Mouse (Mus musculus) neural tube, embryonic 15.5 days (tissue): ENCODE measurements around the gene Xylt1. TPM values are rescaled to one million over a fixed set of nuclear protein-coding genes. Genes with fewer than 3 reads are reported as not detected.

ENCODE experiments used
- ATAC-seq: fragments of 200-750 bp; cut with Nextera tagmentation; 2 replicates; pipeline ENCODE4 v1.8.0; 2017; ENCODE audit warnings: mild to moderate bottlenecking, moderate TSS enrichment, moderate library complexity; ENCODE audit not compliant: low FRiP score
- H3K27ac ChIP-seq: fragments of 300-500 bp; sonication (generic); replicated peaks from 2 replicates; pipeline ENCODE4 v1.5.1; 2015; ENCODE audit warnings: mild to moderate bottlenecking, inconsistent platforms
- H3K27me3 ChIP-seq: fragments of 300-500 bp; sonication (generic); replicated peaks from 2 replicates; pipeline ENCODE4 v1.6.1; 2015; ENCODE audit warnings: inconsistent platforms
- H3K36me3 ChIP-seq: fragments of 300-500 bp; sonication (generic); 2 replicates; pipeline ENCODE4 v1.6.1; 2015; ENCODE audit warnings: inconsistent platforms
- H3K4me1 ChIP-seq: fragments of 300-500 bp; sonication (generic); 2 replicates; pipeline ENCODE4 v1.6.1; 2015; ENCODE audit warnings: inconsistent platforms
- H3K4me2 ChIP-seq: fragments of 300-500 bp; sonication (generic); 2 replicates; pipeline ENCODE4 v1.6.1; 2015; ENCODE audit warnings: inconsistent platforms, mild to moderate bottlenecking, moderate library complexity
- H3K4me3 ChIP-seq: fragments of 300-500 bp; sonication (generic); replicated peaks from 2 replicates; pipeline ENCODE4 v1.5.1; 2015; ENCODE audit warnings: mild to moderate bottlenecking, inconsistent platforms
- H3K9ac ChIP-seq: fragments of 300-500 bp; sonication (generic); replicated peaks from 2 replicates; pipeline ENCODE4 v1.6.1; 2015; ENCODE audit warnings: mild to moderate bottlenecking, inconsistent platforms
- H3K9me3 ChIP-seq: fragments of 300-500 bp; sonication (generic); replicated peaks from 2 replicates; pipeline ENCODE4 v1.6.1; 2016; ENCODE audit warnings: inconsistent platforms
- WGBS: fragments of 180-500 bp; shearing (Covaris S2); methylation state at CpG from one replicate; pipeline ENCODE4 v1.1.7; 2015; ENCODE audit warnings: mixed read lengths; 5-methylcytosine and 5-hydroxymethylcytosine counted together
- polyA plus RNA-seq: library from polyadenylated mRNA; unstranded; fragments of >200 nt; fragmentation: Nextera tagmentation; extraction: Ambion mirVana; gene quantifications from 2 replicates; pipeline ENCODE4 v1.2.1, GENCODE M21; 2015

The Xylt1 gene
- polyA plus RNA-seq, 1 experiment from 2014 or later = 2.3 TPM

- Histone ChIP-seq H3K9me3 (no peaks in the 10 kb centered on the region), H3K27me3 (no peaks in the 10 kb centered on the region), H3K4me2 (no peak overlapping the region), H3K9ac (no peak overlapping the region), H3K4me3 (no peak overlapping the region), H3K36me3 (no peaks in the 10 kb centered on the region; the same call in 1 of the 2 replicates), H3K4me1 (peaks cover 11% of the 10 kb centered on the region), H3K27ac (no peak overlapping the region)
- WGBS = 26% methylated on average over 7 of the region's 7 CpGs
- ATAC-seq = no peak
These were observed 219.7 kb downstream of the Xylt1 start for GRCm38 (mm10) chr7:117600443-117600842.

DNA sequence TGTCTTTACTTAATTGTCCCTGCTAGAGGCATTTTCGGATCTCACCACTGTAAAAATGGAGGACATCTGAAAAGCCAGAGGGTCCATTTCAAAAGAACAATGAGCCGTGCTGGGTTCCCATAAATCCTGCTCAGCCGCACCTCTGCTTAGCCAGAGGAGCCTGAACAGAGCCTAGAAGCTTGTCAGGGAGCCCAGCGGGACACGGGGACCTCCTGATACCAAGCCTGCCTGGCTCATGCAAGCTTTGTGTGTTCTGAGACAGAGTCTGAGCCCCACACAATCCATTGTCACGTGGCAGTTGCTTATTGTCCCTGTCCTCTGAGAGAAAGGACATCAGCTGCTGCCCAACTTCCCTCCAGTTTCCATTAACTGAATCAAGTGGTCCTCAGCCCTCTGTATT is 229.7 kb downstream of the Xylt1 start:
- Histone ChIP-seq H3K4me2 (no peak overlapping the region), H3K27me3 (no peaks in the 10 kb centered on the region), H3K36me3 (no peaks in the 10 kb centered on the region), H3K9ac (no peak overlapping the region), H3K9me3 (no peaks in the 10 kb centered on the region), H3K27ac (no peak overlapping the region), H3K4me1 (peaks cover 10% of the 10 kb centered on the region), H3K4me3 (no peak overlapping the region)
- no peak for ATAC-seq
- WGBS = 8% methylated on average over 6 of the region's 6 CpGs

DNA sequence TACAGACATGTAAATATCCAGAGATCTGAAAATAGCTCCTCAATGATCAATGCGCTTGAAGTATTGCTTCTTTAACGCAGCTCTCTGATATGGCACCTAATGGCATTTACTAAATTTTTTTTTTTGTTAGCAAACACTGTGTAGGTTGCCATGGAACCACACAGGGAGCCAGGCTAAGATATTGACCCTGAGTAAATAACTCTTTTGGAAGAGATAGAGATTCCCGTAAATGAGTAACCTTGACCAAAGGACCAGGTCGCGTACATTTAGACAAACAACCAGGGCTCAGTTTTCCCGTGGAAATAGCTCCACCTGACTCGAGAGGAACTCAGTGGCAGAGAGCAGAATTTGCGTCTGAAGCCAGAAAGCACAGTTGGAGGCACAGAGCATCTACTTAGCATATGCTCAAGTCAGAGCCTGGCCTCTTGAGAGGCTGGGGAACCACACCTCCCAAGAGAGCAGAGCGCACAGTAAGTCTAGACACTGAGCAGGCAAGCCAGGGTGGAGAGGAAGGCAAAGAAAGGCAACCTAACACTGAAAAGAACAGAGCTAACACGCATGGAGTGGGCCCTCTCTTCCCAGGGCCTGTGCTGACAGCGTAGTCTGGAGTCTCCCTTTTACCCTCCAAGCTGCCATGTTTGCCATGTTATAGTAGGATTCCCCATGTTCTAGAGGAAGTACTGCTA is 232.2 kb downstream of the Xylt1 start:
- WGBS = 65% methylated on average over 11 of the region's 11 CpGs

DNA sequence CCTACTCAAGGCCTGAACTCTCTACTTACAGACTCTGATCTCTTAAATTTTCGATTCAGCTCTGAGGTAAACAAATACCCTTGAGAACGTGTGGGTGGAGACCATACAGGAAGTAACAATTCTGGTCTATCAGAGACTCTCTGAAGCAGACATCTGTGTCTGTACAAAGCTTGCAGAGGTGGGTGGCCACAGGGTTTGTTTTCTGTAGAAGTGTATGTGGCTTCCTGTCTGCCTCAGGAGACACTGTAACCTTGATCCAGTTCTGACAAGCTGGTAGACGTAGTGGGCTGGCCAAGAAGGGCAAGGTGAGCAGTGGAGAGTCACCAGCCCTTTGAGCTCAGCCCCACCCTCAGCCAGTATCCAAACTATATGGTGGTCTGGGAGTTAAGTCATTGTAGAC is 233.0 kb downstream of the Xylt1 start:
- 70% methylated on average over 3 of the region's 3 CpGs for WGBS
- Histone ChIP-seq H3K9ac (no peak overlapping the region), H3K4me3 (no peak overlapping the region), H3K36me3 (no peaks in the 10 kb centered on the region), H3K27me3 (no peaks in the 10 kb centered on the region), H3K27ac (no peak overlapping the region), H3K4me2 (no peak overlapping the region), H3K4me1 (peaks cover 13% of the 10 kb centered on the region), H3K9me3 (no peaks in the 10 kb centered on the region)
- no peak for ATAC-seq

More for the DNA sequence above, 232.2 kb downstream of the Xylt1 start:
- no peaks in the 10 kb centered on the region for H3K36me3 ChIP-seq
- no peak overlapping the region for H3K4me2 ChIP-seq
- no peaks in the 10 kb centered on the region for H3K9me3 ChIP-seq
- no peaks in the 10 kb centered on the region for H3K27me3 ChIP-seq
- peaks cover 10% of the 10 kb centered on the region for H3K4me1 ChIP-seq
- H3K4me3 ChIP-seq = no peak overlapping the region
- ATAC-seq = no peak
- no peak overlapping the region for H3K9ac ChIP-seq
- no peak overlapping the region for H3K27ac ChIP-seq

- no peak overlapping the region for H3K4me2 ChIP-seq
- WGBS = 63% methylated on average over 2 of the region's 2 CpGs
These were observed 233.6 kb downstream of the Xylt1 start for GRCm38 (mm10) chr7:117614346-117614745.

GRCm38 (mm10) chr7:117614851-117615250 is 234.1 kb downstream of the Xylt1 start:
- H3K27ac ChIP-seq = no peak overlapping the region
- no peaks in the 10 kb centered on the region for H3K36me3 ChIP-seq
- H3K9ac ChIP-seq = no peak overlapping the region
- no peaks in the 10 kb centered on the region for H3K9me3 ChIP-seq
- WGBS = 65% methylated on average over 5 of the region's 5 CpGs
- ATAC-seq = no peak
- H3K4me3 ChIP-seq = no peak overlapping the region
- peaks cover 19% of the 10 kb centered on the region for H3K4me1 ChIP-seq
- no peaks in the 10 kb centered on the region for H3K27me3 ChIP-seq
- no peak overlapping the region for H3K4me2 ChIP-seq

More at GRCm38 (mm10) chr7:117614346-117614745, 233.6 kb downstream of the Xylt1 start:
- Histone ChIP-seq H3K4me1 (peaks cover 18% of the 10 kb centered on the region), H3K4me3 (no peak overlapping the region), H3K27me3 (no peaks in the 10 kb centered on the region), H3K27ac (no peak overlapping the region), H3K9me3 (no peaks in the 10 kb centered on the region), H3K36me3 (no peaks in the 10 kb centered on the region), H3K9ac (no peak overlapping the region)
- no peak for ATAC-seq

GRCm38 (mm10) chr7:117616277-117616676 is 235.5 kb downstream of the Xylt1 start:
- Histone ChIP-seq H3K4me2 (no peak overlapping the region), H3K27ac (no peak overlapping the region), H3K4me1 (peaks cover 10% of the 10 kb centered on the region), H3K27me3 (peaks cover 2% of the 10 kb centered on the region; the same call in 1 of the 2 replicates), H3K9ac (no peak overlapping the region), H3K4me3 (no peak overlapping the region), H3K9me3 (no peaks in the 10 kb centered on the region), H3K36me3 (no peaks in the 10 kb centered on the region)
- no peak for ATAC-seq
- 79% methylated on average over 5 of the region's 5 CpGs for WGBS

DNA sequence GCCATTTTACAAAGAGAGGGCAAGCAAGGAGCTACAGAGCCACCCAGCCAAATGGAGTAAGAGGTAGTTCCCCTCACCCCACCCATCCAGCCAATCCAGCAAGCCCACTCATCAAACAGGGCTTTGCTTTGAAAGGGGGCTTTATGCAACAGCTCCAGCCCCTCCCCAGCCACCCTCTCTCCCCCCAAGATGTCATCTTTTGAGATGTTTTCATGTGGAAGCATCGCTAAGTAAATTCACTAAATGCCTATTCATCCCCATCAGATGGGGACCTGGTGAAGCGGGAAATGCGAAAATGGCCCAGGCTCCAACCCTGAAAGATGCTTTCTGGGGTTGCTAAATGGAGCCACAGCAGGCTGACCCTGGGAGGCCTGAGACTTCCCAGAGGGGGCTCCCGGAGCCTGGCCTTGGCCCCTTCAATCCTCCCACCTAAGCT is 238.0 kb downstream of the Xylt1 start:
- Histone ChIP-seq H3K9ac (no peak overlapping the region), H3K27me3 (peaks cover 2% of the 10 kb centered on the region; the same call in 1 of the 2 replicates), H3K9me3 (no peaks in the 10 kb centered on the region), H3K27ac (no peak overlapping the region), H3K4me3 (no peak overlapping the region), H3K4me1 (peaks cover 10% of the 10 kb centered on the region), H3K4me2 (no peak overlapping the region), H3K36me3 (no peaks in the 10 kb centered on the region)
- 35% methylated on average over 4 of the region's 4 CpGs for WGBS
- no peak for ATAC-seq

GRCm38 (mm10) chr7:117621566-117621965 is 240.8 kb downstream of the Xylt1 start:
- H3K4me2 ChIP-seq = no peak overlapping the region
- 71% methylated on average over 4 of the region's 4 CpGs for WGBS
- no peak overlapping the region for H3K4me3 ChIP-seq
- peaks cover 10% of the 10 kb centered on the region for H3K4me1 ChIP-seq
- H3K36me3 ChIP-seq = no peaks in the 10 kb centered on the region
- H3K9ac ChIP-seq = no peak overlapping the region
- no peak overlapping the region for H3K27ac ChIP-seq
- ATAC-seq = no peak
- peaks cover 2% of the 10 kb centered on the region; the same call in 1 of the 2 replicates for H3K27me3 ChIP-seq
- no peaks in the 10 kb centered on the region for H3K9me3 ChIP-seq

GRCm38 (mm10) chr7:117622769-117623168 is 242.0 kb downstream of the Xylt1 start:
- ATAC-seq = no peak
- H3K9me3 ChIP-seq = no peaks in the 10 kb centered on the region
- H3K4me3 ChIP-seq = no peak overlapping the region
- peaks cover 10% of the 10 kb centered on the region for H3K4me1 ChIP-seq
- no peak overlapping the region for H3K27ac ChIP-seq
- H3K36me3 ChIP-seq = no peaks in the 10 kb centered on the region
- H3K27me3 ChIP-seq = peaks cover 2% of the 10 kb centered on the region; the same call in 1 of the 2 replicates
- H3K9ac ChIP-seq = no peak overlapping the region
- 89% methylated on average over 2 of the region's 2 CpGs for whole genome bisulfite sequencing
- H3K4me2 ChIP-seq = no peak overlapping the region

- Histone ChIP-seq H3K9ac (no peak overlapping the region), H3K27ac (no peak overlapping the region), H3K4me2 (no peak overlapping the region), H3K4me1 (no peaks in the 10 kb centered on the region; the same call in 1 of the 2 replicates), H3K27me3 (no peaks in the 10 kb centered on the region), H3K36me3 (no peaks in the 10 kb centered on the region), H3K9me3 (no peaks in the 10 kb centered on the region), H3K4me3 (no peak overlapping the region)
- WGBS = 67% methylated on average over 3 of the region's 3 CpGs
- ATAC-seq = no peak
These were observed 248.0 kb downstream of the Xylt1 start for GRCm38 (mm10) chr7:117628791-117629190.

DNA sequence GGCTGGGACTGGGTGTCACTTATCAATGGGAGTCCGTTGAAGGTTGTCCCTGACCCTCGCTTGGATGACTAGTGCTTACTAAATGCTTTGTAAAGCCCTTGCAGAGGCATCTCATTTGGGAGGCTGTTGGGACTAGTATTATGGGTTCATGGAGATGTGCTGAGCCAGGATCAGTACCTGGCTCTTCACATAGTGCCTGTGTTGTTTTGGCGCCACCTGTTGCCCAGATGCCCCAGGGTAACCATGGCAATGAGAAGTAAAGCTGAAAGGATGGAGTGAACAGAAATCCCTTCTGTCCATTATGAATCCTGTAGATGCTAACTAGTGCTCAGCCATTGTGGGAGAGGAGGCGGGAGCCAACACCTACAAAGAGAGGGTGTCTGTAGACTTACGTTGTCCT is 249.9 kb downstream of the Xylt1 start:
- Histone ChIP-seq H3K4me3 (no peak overlapping the region), H3K4me2 (no peak overlapping the region), H3K27me3 (no peaks in the 10 kb centered on the region), H3K4me1 (peaks cover under 1% of the 10 kb centered on the region; the same call in 1 of the 2 replicates), H3K27ac (no peak overlapping the region), H3K36me3 (no peaks in the 10 kb centered on the region), H3K9ac (no peak overlapping the region), H3K9me3 (no peaks in the 10 kb centered on the region)
- 59% methylated on average over 5 of the region's 5 CpGs for WGBS
- no peak for ATAC-seq
